Mouse (Mus musculus) subcutaneous adipose tissue, adult 2 months (tissue): ENCODE measurements around the gene Gm10697. TPM values are rescaled to one million over a fixed set of nuclear protein-coding genes. Genes with fewer than 3 reads are reported as not detected.

Experiments used
- polyA plus RNA-seq: library from polyadenylated mRNA; depleted of rRNA; stranded (reverse); fragments of >200 nt; gene quantifications from 2 replicates; pipeline ENCODE4 v1.2.3, GENCODE M21; 2012; ENCODE audit warnings: low replicate concordance; rRNA removed

Gene Gm10697
- polyA plus RNA-seq = not detected in 2 replicates

DNA sequence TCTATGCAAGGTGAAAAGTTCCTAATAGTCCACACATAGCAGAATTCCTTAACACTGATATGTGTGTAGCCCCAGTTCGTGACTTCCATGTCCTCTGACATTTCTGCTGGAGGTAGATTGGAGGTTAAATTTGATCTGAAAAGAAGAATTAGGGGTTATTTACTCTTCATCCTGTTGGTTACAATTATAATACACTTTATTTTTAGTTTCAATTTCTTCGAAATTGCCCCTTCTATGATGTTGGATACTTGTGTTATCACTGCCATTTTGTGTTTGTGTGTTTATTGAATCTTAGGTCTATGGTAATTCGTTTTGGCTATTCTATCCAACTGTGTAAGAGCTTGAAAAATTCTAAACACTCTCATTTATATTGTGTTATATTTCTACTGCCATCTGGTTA is at the start of gene Gm10697:
Gene Gm10697 (minus strand): TSS at position 101 of the 400 bp plus-strand sequence.

DNA sequence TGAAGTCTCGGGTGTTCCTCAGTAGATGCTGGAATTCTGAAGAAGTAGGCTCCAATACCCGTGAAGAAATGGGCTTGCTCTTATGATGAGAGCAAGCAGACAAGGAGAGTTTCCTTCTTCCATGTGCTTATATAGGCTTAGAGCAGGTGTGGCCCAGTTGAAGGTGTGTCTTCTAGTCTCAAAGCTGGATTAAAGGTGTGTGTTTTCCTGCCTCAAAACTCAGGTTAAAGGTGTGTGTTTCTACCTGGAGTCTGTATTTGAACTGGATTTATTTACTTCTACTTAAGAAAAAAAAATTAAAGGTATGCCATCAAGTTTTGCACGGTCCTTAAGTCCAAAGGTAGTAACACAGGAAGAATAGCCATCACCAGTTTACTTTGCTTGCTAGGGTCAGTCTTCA is 17.7 kb downstream of the Gm10697 start, which contains the start of gene Gm9125:
Gene Gm9125 (minus strand): TSS at position 101 of the 400 bp plus-strand sequence.

Other genes with a start within 250 kb of the Gm10697 start
- not detected in 2 replicates for gene Tdpoz3, start 246.6 kb downstream of the Gm10697 start, polyA plus RNA-seq
- gene Gm9117, start 129.1 kb downstream of the Gm10697 start, polyA plus RNA-seq = not detected in 2 replicates
- gene Tdpoz5, start 111.3 kb downstream of the Gm10697 start, polyA plus RNA-seq = not detected in 2 replicates
- gene Gm9125, start 17.8 kb downstream of the Gm10697 start, polyA plus RNA-seq = not detected in 2 replicates
- gene Gm10696, start 105.5 kb upstream of the Gm10697 start, polyA plus RNA-seq = not detected in 2 replicates
- not detected in 2 replicates for gene Gm5286, start 124.1 kb upstream of the Gm10697 start, polyA plus RNA-seq
- gene Gm4778, start 191.4 kb upstream of the Gm10697 start, polyA plus RNA-seq = not detected in 2 replicates
- 1.8 and 2.9 TPM in 2 replicates for gene Them4, start 237.4 kb upstream of the Gm10697 start, polyA plus RNA-seq